Mouse (Mus musculus) spleen, adult 2 months (tissue): ENCODE measurements at regions not wholly inside any gene's neighbourhood (a gene's known extent, or its start where the extent isn't known, plus 50 kb on each side); places are given as distances from the start of the nearest gene placed in this dataset.

Experiments
- CTCF ChIP-seq: fragments of 200-500 bp; IDR thresholded peaks from 2 replicates; pipeline ENCODE4 v1.5.1; 2011; ENCODE audit warnings: mild to moderate bottlenecking, inconsistent platforms; ENCODE audit not compliant: insufficient read depth, insufficient read length, insufficient replicate concordance; ENCODE audit errors: extremely low read depth
- POLR2A ChIP-seq: fragments of 200-500 bp; IDR thresholded peaks from 2 replicates; pipeline ENCODE4 v1.6.1; 2011; ENCODE audit warnings: low read depth, low read length, inconsistent platforms

- TF ChIP-seq CTCF, result no peak
- TF ChIP-seq POLR2A, result no peak
Measured at GRCm38 (mm10) chr5:28012496-28012895, 58.7 kb upstream of the Insig1 start.
